Mouse (Mus musculus) effector memory CD4-positive, alpha-beta T cell, adult 5 months (primary cell): Measurements from ENCODE around the gene Atp13a2. TPM values are rescaled to one million over a fixed set of nuclear protein-coding genes. Genes with fewer than 3 reads are reported as not detected.

Experiments
- polyA plus RNA-seq: library from polyadenylated mRNA; unstranded; fragments of 100-300 nt; shearing (Covaris generic); gene quantifications from one replicate; pipeline ENCODE4 v1.2.1, GENCODE M21; 2017

Gene Atp13a2
- 25.6 TPM for polyA plus RNA-seq

GRCm38 (mm10) chr4:140986711-140987395 lies at the start of gene Atp13a2:
Gene Atp13a2, plus strand, starts transcription at chr4:140986873.

GRCm38 (mm10) chr4:140960781-140961466 lies 25.7 kb upstream of the Atp13a2 start, which contains the start of gene Sdhb:
Gene Sdhb, plus strand, starts transcription at chr4:140961203.

GRCm38 (mm10) chr4:141010118-141010517 lies 23.4 kb downstream of the Atp13a2 start, which contains the start of gene Mfap2:
Gene Mfap2, plus strand, starts transcription at chr4:141010418.

Other genes starting within 250 kb of the Atp13a2 start
- not detected for gene Padi6, start 244.2 kb upstream of the Atp13a2 start, polyA plus RNA-seq
- 1.5 TPM for gene Padi4, start 212.6 kb upstream of the Atp13a2 start, polyA plus RNA-seq
- not detected for gene Padi3, start 176.2 kb upstream of the Atp13a2 start, polyA plus RNA-seq
- gene Padi1, start 141.1 kb upstream of the Atp13a2 start, polyA plus RNA-seq, result not detected
- gene Padi2, start 80.5 kb upstream of the Atp13a2 start, polyA plus RNA-seq, result 10.3 TPM
- 155 TPM for gene Sdhb, start 25.7 kb upstream of the Atp13a2 start, polyA plus RNA-seq
- gene Mfap2, start 23.5 kb downstream of the Atp13a2 start, polyA plus RNA-seq, result not detected
- 3.5 TPM for gene Crocc, start 73.7 kb downstream of the Atp13a2 start, polyA plus RNA-seq
- gene Necap2, start 91.5 kb downstream of the Atp13a2 start, polyA plus RNA-seq, result 120 TPM
- gene Spata21, start 101.5 kb downstream of the Atp13a2 start, polyA plus RNA-seq, result 0.20 TPM
- gene Szrd1, start 152.9 kb downstream of the Atp13a2 start, polyA plus RNA-seq, result 66.4 TPM
- 23.1 TPM for gene Fbxo42, start 161.0 kb downstream of the Atp13a2 start, polyA plus RNA-seq
- gene Rsg1, start 227.1 kb downstream of the Atp13a2 start, polyA plus RNA-seq, result 2.1 TPM